Mouse (Mus musculus) ovary, postnatal 36 days (tissue): ENCODE data around the gene B3gnt6.
"Not testable (repeated sequence)": the region's sequence is repeated elsewhere in the genome, so short reads cannot be mapped to it uniquely, and the experiment has no call there.

ENCODE experiments used
- DNase-seq: peaks from one replicate; pipeline ENCODE4 v3.0.0; 2022; ENCODE audit warnings: low spot score, mixed read lengths

B3gnt6 gene

DNA sequence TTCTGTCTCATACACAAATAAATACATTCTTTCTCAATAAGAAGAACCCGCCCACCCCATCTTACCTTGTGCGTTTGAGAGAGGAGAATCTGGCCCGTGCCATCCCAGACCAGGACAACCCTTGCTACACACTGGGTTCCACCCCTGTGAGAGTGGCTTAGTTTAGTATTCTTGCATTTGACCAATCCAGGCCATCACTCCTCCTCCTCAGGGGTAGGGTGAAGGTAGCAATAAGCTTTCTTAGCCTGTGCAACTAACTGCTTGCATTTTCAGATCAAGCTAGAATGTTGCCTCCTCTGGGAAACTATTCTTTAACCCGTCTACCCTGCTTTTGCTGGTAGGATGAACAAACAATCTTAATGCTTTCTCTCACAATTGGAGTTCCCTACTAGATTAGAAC, at the start of gene B3gnt6:
B3gnt6 (minus strand) TSS at position 101 of the 400 bp plus-strand sequence.
- DNase-seq, result no peak

DNA sequence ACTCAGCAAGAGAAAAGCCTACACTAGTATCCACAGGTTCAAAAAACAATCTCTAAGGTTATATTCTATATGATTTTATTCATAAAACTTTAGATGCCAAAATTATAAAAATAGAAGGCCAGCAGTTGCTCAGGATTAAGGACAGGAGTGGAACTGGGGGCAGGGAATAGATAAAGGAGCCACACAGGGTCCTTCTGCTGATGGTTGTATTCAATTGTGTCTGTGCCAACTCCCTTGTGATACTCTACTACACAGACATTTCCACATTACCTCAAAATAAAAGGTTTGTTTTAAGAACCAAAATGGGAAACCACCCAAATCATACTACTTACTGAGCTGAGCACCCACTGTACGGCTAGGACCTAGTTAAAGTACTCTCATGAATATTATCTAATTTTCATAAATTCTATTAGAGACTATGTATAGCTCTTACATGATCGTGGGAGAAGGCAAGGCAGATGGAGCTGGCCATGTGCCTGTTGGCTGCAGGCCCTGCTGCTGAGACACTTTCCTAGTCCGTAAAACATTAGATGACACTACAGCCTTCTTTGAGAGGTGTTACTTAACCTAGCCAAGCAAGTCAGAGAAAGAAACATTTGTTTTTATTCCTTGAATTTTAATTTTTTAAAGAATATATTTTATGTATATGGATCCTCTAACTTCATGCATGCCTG, 37.5 kb upstream of the B3gnt6 start:
- DNase-seq, result no peak

DNA sequence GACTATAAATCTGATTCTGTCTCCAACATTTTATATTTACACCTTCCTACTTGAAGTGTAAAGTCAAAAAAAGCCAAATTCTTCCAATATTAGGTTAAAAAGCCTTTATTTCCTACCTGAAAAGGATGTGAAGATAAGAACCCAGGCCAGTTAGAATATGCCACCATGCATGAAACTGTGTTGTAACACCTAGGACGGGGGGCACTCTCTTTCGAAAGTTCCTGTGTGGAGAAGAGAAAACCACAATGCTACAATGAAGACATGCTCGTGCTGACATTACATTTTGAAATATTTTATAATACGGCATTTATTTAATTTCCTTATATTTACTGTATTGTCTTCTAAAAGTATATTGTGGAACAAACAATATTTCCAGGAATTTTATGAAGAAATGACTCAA, 24.5 kb upstream of the B3gnt6 start:
- no peak for DNase-seq

DNA sequence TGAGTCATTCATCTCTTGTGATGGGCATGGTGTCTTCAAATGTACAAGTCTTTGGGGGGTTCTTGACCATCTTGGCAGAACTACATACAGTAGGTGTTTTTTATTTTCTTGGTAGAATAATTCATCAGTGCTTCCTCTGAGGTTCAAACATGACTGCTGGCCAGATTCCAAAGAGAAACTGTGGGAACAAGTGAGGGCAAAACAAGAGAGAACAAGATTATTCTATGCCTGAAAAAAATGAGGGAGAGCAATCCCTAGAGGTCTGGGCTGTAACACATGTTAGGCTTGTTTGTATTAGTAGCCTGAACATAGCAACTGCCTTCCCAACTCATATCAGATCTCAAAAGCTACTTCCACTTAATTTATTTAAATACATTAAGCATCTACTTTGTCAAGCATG, 17.4 kb upstream of the B3gnt6 start:
- DNase-seq, result no peak

DNA sequence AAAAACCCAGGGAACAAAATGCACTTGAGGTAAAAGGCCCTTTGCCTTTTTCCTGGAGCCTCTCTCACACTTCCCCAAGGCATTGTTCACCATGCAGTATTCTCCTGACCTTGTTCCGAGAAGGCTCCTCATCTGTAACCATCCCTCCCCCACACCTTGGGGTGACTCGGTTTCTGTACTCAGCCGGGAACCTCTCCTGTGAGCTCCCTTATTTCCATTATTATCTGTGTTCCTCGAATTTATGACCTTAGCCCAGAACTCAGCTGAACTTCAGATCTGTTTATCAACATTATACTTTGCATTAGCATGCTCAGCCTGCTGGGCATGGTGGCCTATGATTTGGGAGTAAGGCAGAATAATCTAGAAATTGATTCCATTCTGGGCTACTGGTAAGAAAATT, 3.7 kb upstream of the B3gnt6 start:
- DNase-seq, result no peak

DNA sequence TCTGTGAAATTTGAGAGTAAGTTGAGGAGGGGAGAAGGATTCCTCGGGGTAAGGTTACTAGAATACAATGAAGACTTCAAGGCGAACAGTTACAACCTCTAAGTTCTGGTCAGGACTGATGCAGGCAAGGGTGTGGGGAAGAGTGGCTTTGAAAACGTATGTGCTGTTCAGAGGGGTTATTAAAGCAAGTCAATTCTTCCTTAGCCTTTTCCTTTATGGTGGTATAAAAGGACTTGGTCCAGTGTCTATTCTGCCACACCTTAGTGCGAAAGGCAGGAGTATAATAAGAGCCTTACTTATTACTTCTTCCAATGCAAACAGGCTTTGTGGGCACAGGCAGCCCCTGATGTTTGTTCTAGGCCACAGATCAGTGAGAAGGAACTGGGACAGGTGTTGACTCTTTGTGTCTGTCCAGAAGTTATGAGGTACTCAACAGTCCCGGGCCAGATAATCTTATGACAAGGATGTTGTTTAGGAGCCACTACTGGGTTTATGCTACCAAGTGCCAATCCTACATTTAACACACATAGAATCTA, 2.3 kb upstream of the B3gnt6 start:
- no peak for DNase-seq

DNA sequence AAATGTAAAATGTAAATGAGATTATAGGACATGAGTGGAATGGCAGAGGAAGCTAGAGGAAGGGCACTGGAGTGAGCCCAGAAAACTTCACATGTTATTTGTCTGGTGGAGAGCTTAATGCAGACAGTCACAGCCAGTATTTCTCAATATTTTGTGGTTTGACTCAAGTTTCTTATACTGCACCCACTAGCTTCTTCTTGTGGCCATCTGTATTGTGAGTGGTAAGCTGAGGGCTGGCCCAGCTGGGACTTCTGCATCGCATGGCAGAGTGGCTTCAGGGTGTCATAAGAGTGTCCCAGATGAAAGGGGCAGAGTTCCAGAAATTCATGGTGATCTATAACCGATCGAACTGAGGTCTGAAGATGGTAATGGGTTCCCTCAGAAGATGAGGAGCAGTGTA, 1.1 kb upstream of the B3gnt6 start:
- DNase-seq, result no peak

DNA sequence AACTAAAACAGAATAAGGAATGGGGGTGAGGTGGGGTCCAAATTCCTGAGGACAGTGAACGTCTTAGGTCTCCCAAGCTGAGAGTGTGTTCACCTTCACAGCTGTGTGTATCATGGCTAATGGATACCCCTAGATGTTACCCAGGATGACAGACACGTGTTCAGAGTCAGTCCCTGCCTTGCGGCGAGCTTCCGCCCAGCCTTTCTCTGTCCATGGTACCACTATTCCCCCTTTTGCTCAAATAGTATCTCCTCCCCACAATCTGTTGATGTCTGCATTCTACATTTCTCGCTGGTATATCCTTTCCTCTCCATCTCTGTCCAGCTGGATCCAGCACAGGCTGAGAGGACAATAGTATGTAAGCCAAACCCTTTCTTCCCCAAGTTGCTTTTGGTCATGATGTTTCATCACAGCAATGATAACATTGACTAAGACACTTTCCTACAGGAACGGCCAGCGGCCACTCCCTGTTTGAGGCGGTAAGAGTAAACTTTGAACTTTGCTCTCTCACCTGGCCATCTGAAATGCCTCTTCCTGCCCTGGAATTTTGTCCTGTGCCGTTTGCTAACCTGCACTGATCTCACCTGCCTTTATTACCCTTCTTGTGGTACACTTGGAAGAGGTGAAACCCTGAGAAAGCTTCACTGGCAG, 4.0 kb downstream of the B3gnt6 start:
- DNase-seq, result no peak

DNA sequence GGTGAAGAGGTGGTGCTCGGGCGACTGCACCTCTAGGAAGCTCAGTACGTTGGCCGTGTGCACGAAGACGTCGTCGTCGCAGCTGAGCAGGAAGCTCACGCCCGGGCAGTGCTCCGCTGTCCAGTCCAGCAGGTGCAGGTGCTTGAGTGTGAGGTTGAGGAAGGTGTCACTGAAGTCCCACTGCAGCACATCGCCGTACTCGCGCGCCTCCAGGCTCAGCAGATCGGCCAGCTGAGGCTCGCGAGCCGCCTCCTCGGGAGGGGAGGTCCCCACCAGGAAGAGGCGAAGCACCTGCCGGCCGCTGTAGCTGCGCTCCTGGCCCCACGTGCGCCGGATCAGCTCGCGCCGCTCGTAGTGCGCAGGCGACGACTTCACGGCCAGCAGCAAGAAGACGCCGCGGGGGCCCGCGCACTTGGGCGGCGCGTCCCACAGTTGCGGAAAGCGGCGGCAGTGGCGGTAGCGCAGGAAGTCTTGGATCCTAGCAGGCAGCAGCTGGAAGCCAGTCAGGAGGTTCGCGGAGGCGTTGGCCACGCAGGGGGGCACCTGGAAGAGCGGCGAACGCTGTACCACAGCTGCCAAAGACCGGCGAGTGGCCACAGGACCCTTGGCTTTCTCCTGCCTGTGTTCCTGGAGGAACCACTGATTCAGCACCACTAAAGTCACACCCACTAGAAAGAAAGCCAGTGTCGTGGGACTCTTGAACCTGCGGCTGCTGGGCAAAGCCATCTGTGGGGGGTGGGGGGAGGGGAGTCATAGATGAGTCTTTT, 5.1 kb downstream of the B3gnt6 start:
- no peak for DNase-seq

DNA sequence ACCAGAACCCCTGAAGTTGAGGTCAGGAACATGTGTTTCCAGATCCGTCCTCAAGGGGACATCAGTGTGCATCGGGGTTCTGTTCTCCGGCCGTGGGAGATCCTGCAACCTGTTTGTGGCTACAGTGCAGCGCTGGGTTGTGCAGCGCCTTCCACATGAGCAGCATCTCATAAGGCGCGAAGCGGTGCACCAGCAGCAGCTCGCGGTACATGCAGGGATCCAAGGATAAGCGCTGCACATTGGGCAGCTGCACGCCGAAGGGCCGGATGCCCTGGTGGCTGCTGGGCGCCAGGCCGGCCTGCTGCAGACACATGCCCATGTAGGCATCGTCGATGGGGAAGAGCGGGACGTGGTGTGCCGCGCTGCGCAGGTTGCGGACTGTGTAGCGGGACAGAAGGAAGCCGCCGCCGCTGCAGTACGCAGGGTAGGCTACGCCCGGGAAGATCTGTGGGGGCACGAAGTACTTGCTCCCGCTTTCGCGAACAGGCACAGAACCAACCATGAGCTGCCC, 5.7 kb downstream of the B3gnt6 start:
- DNase-seq, result no peak

DNA sequence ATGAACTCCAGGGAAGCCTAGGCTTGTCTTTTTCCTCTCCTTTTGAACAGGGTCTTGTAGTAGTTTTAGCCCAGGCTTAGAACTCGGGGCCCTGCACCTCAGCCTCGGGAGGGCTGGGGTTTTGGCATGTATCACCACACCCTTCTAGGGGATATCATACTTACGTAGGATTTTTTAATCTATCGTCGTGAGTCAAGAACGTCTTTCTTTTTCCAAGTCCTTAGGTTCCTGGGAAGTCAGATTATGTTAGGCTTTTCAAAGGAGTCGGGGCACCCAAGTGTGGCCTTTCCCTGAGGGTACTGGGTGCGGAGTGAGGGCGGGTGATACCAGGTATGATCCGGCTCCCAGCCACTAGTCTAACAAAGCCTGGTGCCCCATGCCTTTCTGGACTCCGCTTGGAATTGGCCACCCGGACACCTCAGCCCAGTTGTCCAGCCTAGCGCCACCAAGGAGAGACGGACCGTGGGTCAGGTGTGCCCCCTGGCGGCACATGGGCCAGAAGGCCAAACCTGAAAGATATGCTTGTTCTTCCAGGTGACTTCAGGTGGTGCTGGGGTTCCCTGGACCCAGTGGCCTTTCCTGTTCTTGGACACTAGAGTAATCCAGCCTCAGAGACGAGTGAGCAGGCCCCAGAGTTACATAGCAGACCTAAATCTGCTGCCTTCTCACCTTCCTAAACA, 7.6 kb downstream of the B3gnt6 start:
- no peak for DNase-seq

DNA sequence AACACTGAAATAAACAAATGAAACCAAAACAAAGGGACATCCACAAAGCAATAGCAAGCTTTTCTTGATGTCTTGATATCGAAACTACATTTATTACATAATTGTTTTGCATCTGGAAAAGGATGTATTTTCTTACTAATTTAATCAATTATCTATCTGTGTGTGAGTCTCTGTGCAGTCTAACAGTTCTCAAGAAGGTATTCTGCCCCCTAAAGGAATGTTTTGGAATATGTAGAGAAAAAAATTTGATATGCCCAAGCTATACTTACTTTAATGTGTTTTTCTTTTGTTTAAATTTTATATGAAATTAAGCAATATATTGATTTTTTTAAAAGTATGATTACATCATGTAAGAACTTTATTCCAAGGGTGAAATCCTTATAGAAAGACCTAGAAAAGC, 8.7 kb downstream of the B3gnt6 start:
- DNase-seq, result no peak

DNA sequence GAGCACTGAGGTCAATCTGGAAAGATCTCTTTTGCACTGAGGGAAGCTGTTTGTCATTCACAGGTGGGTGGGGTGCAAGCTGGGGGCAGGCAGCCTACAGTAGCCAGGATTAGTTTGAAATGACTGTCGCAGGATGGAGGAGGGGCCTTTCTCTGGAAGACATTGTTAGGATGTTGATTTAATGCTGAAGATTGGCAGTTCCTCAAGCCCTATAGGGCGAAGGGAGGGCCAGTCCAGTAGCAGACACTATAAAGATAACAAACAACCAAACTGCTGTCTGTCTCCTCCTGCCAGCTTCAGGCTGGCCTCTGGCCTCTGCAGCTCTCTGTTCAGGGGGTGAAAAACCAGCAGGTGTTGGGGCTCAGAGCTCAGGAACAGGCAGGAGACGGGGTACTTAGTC, 9.5 kb downstream of the B3gnt6 start:
- DNase-seq, result no peak

DNA sequence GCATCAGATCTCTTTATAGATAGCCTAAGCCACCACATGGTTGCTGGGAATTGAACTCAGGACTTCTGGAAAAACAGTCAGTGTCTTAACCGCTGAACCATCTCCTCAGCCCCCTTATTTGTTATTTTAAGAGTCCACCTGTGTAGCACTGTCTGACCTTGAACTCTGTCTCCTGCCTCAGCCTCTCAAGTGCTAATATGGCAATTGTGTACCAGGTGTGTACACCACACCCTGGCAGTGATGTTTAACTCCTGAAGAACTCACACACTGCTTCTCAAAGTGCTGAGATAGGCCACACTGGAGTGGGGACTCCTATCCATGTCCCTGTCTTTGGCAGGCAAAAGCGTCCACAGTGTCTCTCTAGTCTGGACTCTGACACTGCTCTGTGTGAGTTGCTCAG, 10.6 kb downstream of the B3gnt6 start:
- no peak for DNase-seq

DNA sequence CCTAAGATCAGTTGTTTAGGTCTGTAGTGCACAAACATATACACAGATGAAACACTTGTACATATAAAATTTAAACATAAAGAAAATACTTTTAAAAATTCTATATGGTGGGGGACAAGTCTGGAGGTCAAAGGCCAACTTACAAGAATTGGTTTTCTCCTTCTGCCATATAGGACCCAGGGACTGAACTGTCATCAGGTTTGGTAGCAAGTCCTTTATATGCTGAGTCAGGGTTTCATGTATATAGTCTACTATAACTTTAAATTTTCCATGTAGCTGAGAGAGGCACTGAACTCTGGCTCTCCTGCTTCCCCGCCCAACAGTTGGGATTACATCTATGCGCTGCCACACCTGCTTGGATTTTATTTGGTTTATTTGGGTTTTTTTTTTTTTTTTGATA, 11.0 kb downstream of the B3gnt6 start:
- DNase-seq, result no peak

DNA sequence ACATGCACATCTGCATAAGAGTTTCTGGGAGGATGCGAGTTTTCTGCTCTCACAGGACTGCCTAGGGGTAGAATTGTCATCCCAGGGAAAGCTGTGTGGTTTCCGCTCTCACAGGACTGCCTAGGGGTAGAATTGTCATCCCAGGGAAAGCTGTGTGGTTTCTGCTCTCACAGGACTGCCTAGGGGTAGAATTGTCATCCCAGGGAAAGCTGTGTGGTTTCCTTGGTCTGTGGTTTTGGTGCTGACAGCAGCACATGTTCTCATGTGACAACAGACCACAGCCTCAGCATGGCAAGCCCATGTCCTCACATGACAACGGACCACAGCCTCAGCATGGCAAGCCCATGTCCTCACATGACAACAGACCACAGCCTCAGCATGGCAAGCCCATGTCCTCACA, 11.9 kb downstream of the B3gnt6 start:
- not testable (repeated sequence) for DNase-seq

DNA sequence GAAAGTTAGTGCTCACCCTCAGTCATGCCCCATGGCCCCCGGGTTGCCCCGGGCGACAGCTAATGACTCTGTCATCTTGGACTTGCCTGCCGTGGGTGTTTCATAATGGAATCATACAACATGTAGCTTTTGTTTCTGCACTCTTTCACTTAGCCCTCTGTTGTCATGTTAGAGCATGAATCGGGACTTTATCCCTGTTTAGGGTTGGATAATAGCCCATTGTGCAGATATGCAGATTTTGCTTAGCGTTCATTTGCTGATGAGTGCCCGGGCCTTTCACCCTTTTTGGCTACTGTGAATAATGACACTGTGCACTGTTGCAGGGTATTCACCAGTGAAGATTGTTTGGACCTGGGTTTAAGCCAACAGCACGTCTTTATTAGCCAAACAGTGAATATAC, 12.6 kb downstream of the B3gnt6 start:
- DNase-seq, result no peak

DNA sequence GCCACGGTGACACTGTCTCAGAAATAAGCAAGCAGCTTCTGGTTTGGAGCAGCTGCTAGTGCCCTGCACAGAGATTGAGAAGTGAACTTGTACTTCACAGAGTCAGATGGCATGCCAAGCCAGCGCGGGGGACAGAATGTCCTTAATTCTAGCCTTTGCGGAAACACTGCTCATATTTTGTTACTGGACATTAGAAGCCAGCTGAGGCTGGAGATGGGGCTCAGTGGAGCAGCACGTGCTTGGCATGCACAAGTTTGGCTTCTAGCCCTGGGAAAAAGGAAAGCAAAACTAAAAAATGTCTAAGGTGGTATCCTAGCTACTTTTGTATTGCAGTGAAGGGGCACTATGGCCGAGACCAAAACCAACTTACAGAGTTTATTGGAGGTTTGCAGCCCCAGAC, 14.0 kb downstream of the B3gnt6 start:
- DNase-seq, result no peak

DNA sequence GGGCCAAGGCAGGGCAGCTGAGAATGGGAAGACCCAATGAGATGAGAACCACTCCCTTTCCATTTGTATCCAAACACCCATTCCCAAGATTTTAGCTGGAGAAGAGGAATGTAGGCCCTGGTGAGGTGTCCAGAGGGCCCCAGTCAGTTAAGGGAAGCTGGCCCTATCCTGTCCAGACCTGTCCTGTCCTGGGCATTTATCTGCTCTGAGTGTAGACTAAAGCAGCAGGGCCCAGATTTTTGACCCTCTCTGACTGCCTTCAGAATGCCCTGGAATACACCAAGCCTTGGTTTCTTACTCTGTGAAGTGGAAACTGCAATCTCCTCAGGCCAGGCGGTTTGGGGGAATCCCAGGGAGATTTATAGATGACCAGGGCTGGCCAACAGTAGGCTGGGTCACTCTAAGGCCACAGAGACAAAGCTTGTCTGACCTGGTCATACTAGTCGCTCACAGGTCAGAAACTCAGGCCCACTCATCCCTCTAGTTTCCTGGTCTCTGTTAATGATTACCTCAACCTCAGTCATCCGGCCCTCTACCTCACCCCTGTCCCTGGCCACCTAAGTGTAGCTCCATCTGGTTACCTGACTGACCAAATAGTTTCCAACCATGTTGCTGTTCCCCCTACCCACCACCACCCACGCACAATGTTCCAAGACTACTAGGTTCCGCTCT, 20.6 kb downstream of the B3gnt6 start:
- no peak for DNase-seq

DNA sequence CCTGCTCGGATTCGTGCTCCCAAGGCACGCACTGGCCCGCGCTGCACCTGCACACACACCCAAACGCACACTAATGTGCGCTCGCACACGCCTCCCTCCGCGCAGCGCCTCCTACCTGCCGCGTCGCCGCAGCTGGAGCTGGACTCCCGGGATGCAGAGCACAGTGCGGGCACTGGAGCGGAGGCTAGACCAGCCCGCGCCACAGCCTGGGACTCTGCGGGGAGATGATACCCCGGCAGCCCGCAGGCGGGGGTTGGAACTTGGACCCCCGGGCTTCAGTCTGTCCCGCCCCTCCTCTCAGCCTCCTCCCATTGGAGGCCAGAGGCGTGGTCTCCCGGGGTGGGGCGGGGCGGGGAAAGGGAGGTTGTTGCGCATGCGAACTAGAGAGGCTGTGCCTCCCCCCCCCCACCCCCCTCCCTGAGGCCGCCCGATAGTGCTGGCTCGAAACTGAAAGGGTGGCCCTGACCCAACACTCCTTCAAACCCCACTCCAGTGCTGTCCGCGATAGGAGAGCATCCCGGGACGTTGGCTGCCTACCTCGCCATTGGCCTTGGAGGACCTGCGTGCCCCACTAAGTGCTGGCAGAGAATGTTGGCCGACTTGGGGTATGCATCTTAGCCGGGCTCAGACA, 21.2 kb downstream of the B3gnt6 start, which contains the start of gene Capn5:
Capn5 (minus strand) TSS at position 346 of the 631 bp plus-strand sequence.
- peak; percentile 80 for DNase-seq

DNA sequence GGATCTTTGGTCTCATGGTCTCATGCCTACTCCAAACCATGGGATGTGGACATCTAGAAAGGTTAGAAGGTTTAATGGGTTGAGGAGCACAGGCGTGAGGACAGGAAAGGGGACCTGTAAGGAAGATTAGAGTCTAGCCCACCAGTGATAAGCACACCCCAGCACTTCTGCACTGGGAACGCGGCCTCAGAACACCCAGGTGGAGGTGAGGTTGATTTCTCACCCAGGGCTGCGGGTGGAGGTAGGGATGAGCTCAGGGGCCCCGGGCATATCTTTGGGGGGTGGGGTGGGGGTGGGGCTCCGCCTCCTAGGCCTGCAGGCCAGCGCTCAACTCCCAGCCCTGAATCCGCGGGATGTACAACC, 21.7 kb downstream of the B3gnt6 start:
- DNase-seq, result no peak
